Mouse (Mus musculus) bone marrow macrophage, adult 2 months (primary cell): Measurements from ENCODE around the gene Myo7a.

Experiments used
- CTCF ChIP-seq: IDR thresholded peaks from 2 replicates; pipeline ENCODE4 v1.5.1; 2012; ENCODE audit warnings: low read depth, mild to moderate bottlenecking, low read length, moderate library complexity
- POLR2A ChIP-seq: IDR thresholded peaks from 2 replicates; pipeline ENCODE4 v1.6.1; 2012; ENCODE audit warnings: mild to moderate bottlenecking, low read depth, low read length, borderline replicate concordance

DNA sequence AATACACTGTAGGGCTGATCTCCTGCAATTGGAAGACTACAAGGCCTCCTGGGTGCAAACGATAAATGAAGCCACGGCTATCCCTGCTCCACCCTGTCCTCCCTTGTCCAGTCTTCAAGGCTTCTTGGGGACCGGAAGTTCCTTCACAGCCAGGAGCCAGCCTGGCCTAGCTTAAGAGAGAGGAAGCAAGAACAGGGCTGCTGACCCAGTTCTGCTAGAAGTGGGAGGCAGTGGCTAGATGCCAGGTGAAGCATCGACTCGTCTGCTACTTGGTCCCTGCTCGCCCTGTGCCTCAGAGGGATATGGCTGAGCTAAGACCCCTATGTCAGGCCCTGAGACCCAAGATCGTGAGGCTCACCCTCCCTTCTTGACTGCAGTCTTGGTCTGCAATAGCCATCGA lies 2.3 kb upstream of the Myo7a start:
- TF ChIP-seq POLR2A (no peak), CTCF (no peak)
